Mouse (Mus musculus) C2C12 (cell line): Measurements from ENCODE around the gene Pex14.

Experiments used
- CEBPB ChIP-seq: IDR thresholded peaks from one replicate; pipeline ENCODE4 v1.6.1; 2011; ENCODE audit warnings: low read depth, mild to moderate bottlenecking, control low read depth, moderate library complexity
- CTCF ChIP-seq: IDR thresholded peaks from one replicate; pipeline ENCODE4 v1.5.1; 2011; ENCODE audit not compliant: control insufficient read depth, insufficient read depth, insufficient read length
- FOSL1 ChIP-seq: IDR thresholded peaks from one replicate; pipeline ENCODE4 v1.8.0; 2011; ENCODE audit warnings: mild to moderate bottlenecking, low read length; ENCODE audit not compliant: poor library complexity, insufficient read depth, severe bottlenecking
- MAX ChIP-seq: IDR thresholded peaks from one replicate; pipeline ENCODE4 v1.6.1; 2011; ENCODE audit warnings: mild to moderate bottlenecking, control low read depth
- MYOD1 ChIP-seq: IDR thresholded peaks from one replicate; pipeline ENCODE4 v1.6.1; 2011; ENCODE audit warnings: low read depth; ENCODE audit not compliant: control insufficient read depth, insufficient read length
- MYOG ChIP-seq: IDR thresholded peaks from one replicate; pipeline ENCODE4 v1.6.1; 2011; ENCODE audit not compliant: control insufficient read depth, insufficient read length; ENCODE audit errors: extremely low read depth
- USF1 ChIP-seq: IDR thresholded peaks from one replicate; pipeline ENCODE4 v1.6.1; 2011; ENCODE audit warnings: low read depth, mild to moderate bottlenecking, control low read depth, moderate library complexity

DNA sequence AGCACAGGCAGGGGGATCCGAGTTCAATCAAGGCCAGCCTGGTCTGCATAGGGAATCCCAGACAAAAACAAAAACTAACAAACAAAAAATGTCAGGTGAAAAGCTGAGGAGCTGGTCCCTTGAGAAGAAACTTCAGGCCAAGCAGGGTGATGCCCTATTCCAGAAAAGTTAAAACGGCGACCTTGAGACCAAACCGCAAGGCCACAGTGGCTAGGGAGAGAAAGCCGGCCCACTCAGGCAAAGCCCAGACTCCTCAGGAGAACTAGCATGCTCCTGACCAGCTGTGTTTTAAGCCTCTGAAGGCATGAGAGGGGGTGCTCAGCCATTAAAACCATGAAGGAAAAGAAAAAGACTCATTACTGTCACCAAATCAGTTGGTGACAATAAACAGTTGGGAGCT is 14.3 kb downstream of the Pex14 start:
- no peak for TF ChIP-seq USF1
- TF ChIP-seq CTCF, result no peak
- no peak for TF ChIP-seq MAX
- TF ChIP-seq CEBPB, result no peak
- no peak for TF ChIP-seq MYOD1
- TF ChIP-seq FOSL1, result no peak
- no peak for TF ChIP-seq MYOG
